Mouse (Mus musculus) ES-CJ7 (cell line): ENCODE measurements around the gene Hist1h2ba.

Experiments
- DNase-seq: peaks from one replicate; pipeline ENCODE4 v3.0.0; 2011; ENCODE audit warnings: low read depth, low spot score

Gene Hist1h2ba

DNA sequence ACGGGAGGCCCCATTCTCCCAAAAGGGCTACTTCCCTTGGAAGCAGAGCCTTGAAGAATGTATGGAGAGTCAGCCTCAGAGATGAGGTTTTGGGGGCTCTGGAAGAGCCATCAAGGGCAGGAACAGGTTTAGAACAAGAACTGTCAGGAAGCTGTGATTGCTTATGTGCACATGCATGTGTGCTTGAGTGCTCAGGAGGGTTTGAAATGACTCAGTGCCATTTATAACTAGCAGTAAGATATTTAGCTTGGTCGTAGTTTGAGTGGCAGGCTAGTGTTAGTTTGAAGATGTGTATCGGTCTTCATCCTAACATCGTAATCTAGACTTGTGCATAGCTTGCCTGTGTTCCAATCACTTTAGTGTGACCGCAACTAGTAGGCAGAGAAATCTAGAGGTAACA is 27.1 kb downstream of the Hist1h2ba start:
- DNase-seq: no peak

DNA sequence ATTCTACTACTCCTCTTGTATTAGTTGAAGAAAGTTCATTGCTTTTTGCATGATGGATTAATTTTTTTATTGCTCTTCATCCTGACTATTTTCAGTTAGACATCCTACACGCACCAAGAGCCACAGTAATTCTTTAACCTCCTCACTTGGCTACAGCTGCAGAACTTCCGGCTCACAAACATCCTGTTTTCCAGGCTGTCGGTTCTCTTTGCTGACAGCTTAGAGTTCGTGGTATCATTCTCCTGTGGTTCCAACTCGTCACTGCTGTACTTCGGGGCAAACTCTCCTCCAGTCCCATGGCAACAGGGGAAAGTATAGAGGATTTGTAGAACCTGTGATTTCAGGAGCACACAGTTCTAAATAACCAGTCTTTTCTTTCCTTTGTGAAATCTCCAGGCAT is 35.7 kb downstream of the Hist1h2ba start:
- no peak for DNase-seq

DNA sequence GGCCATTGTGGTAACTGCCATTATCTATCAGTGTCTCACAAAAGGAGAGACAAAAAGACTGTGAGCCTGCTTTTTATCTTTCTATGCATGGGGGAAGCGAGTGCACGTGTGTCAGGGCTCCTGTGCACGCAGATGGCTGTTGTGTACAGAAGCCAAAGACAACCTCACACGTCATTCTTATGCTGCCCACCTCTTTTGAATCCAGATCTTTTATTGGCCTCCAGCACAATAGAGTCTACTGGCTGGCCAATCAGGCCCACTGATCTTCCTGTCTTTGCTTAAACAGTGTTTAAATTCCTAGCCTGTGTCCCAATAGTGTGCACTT is 40.7 kb downstream of the Hist1h2ba start:
- DNase-seq: no peak

DNA sequence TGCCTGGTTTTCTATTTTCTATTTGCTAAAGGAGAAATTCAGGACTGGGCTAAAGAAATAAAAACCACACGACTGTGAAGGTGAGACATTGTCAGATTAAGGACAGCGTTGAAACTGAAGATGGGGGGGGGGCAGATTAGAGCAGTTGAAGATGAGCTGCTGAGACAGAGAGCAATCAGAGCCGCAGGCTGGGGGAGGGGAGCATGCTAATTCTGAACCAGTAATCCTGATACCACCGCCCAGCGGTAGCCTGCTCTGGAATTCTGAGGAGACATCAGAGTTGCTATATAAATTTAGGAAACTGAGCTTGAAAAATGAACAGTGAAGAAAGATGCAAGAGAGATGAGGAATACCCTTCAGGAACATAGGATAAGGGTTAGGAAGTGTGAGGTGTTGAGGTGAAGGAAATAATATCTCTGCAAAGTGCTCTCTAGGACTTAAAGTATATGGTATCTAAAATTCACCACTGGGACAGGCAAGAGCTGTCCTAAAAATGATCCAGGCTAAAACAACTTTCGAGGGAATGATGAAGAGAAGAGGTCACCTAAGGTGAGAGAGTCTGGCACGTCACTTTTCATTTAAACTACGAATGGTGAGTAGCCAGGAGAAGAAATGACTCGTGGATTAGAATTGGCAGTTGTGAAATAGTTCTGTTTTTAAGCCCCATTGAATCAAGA is 41.2 kb downstream of the Hist1h2ba start:
- DNase-seq: no peak

DNA sequence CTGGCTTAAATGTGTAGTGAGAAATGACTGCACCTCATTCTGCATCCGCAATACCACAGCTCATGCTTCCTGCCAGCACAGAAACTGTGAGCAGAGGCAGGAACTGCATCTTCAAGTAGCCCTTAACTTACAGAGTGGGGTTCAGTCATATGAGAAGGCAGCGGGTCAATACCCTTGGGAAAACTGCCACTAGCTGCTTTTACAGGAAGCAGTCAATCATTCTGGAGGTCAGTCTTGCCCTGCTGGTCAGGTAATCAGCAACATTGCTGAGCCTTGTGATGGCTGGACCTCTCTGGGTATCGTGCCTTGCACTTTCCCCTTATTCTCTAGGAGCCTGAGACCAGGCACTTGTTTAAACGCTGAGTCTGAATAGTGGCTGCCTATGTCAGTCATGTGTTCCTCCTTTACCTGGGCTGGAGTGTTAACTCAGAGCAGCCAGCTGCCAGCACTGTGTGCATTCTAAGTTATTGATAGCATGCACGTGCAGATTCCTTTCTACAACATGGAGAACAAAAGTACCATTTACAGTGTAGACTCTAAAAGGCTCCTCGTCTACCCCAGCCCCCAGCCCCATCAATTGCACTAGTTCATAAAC is 44.8 kb downstream of the Hist1h2ba start:
- DNase-seq: no peak

DNA sequence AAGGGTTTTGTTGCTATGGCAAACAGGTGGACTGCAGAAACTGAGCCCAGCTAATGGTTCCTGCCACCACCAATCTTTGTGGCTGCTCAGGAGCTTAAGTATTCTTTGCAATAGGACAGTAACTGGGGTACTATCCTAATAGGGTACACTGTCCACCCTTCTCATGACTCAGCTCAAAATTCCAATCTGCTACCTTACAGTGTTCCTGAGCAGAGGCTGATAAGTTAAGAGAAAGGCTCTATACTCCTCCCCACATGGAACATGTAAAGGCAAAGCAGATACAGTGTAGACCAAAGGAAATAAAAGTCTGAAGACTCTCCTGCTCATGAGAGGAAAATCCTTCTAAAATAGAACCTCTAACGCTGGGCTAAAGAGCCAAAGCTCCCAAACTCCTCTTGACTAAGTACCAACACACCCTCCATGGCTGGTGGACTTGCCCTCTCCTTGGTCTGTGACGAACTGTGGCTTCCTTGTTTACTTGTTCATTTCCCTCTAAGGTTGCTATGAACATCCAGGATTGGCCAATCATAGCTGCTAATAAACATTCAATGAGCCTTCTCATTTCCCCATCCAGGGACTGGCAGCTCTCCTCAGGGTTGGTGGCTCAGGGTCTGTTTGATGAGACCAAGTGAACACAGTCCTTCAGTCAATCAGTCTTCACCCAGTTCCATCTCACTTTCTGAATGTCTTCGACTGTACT is 46.8 kb downstream of the Hist1h2ba start:
- no peak for DNase-seq

DNA sequence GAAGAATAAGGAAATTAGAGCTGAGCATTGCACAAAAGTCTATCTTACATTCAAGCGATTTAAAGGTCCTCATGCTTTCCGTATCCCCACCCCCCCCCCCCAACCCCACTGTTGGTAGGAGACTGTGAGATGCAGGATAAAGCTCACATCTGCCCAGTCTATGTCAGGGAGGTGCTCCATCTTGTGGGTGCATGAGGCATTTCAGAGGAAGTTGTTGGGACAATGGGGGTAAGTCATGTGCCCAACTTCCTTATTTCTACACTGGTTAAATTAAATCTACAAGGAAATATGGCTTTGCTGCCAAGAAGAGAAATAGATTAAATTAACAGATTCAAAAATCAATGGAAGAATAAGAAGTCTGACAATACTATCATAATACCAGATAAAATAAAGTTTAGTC is 48.4 kb downstream of the Hist1h2ba start:
- peak; percentile 58 for DNase-seq
